Mouse (Mus musculus) embryo, embryonic 11.5 days (tissue): ENCODE data around the gene Cbs.
"Not testable (repeated sequence)": the region's sequence is repeated elsewhere in the genome, so short reads cannot be mapped to it uniquely, and the experiment has no call there.

ENCODE experiments used
- DNase-seq: peaks from one replicate; pipeline ENCODE4 v3.0.0-alpha.2; 2012; ENCODE audit warnings: low read depth, low spot score

Gene Cbs

GRCm38 (mm10) chr17:31646199-31647002 is 9.4 kb upstream of the Cbs start:
- no peak for DNase-seq

GRCm38 (mm10) chr17:31642913-31643312 is 5.9 kb upstream of the Cbs start:
- no peak for DNase-seq

- DNase-seq: no peak
These were observed 5.3 kb upstream of the Cbs start for GRCm38 (mm10) chr17:31642331-31642730.

- no peak for DNase-seq
These were observed 2.6 kb upstream of the Cbs start for GRCm38 (mm10) chr17:31639651-31640050.

- no peak for DNase-seq
These were observed 980 bp upstream of the Cbs start for GRCm38 (mm10) chr17:31637866-31638570.

GRCm38 (mm10) chr17:31636277-31636941 is 629 bp downstream of the Cbs start:
- DNase-seq: no peak

- DNase-seq: no peak
These were observed 1.3 kb downstream of the Cbs start for GRCm38 (mm10) chr17:31635781-31636180.

- no peak for DNase-seq
These were observed 2.1 kb downstream of the Cbs start for GRCm38 (mm10) chr17:31634896-31635295.

GRCm38 (mm10) chr17:31633007-31633406 is 4.0 kb downstream of the Cbs start:
- no peak for DNase-seq

- no peak for DNase-seq
These were observed 5.8 kb downstream of the Cbs start for GRCm38 (mm10) chr17:31631081-31631800.

GRCm38 (mm10) chr17:31627961-31628360 is 9.1 kb downstream of the Cbs start:
- no peak for DNase-seq

GRCm38 (mm10) chr17:31623101-31623500 is 13.9 kb downstream of the Cbs start:
- DNase-seq: no peak

GRCm38 (mm10) chr17:31613086-31613755 is 23.8 kb downstream of the Cbs start:
- no peak for DNase-seq

GRCm38 (mm10) chr17:31609895-31610294 is 27.1 kb downstream of the Cbs start:
- no peak for DNase-seq

- DNase-seq: not testable (repeated sequence)
These were observed 27.9 kb downstream of the Cbs start for GRCm38 (mm10) chr17:31609173-31609572.

GRCm38 (mm10) chr17:31607256-31607951 is 29.6 kb downstream of the Cbs start:
- no peak for DNase-seq

- no peak for DNase-seq
These were observed 30.6 kb downstream of the Cbs start for GRCm38 (mm10) chr17:31606424-31606823.

- DNase-seq: no peak
These were observed 38.4 kb downstream of the Cbs start for GRCm38 (mm10) chr17:31598593-31598992.

GRCm38 (mm10) chr17:31597957-31598356 is 39.1 kb downstream of the Cbs start:
- no peak for DNase-seq

- no peak for DNase-seq
These were observed 42.0 kb downstream of the Cbs start for GRCm38 (mm10) chr17:31595077-31595476.

- DNase-seq: no peak
These were observed 42.4 kb downstream of the Cbs start for GRCm38 (mm10) chr17:31594590-31594989.
